In genomic region chr6:83844913-83845312, GRCm38 (mm10) we compare ENCODE assay signal across 2 mouse cellular contexts.
TF ChIP-seq lines count a peak whose summit lies in the region.

No protein-coding gene starts in this region.

TF ChIP-seq in CH12.LX, 34 proteins besides CTCF, POLR2A, EP300 and RAD21 (continued from another document):
- TF ChIP-seq KAT2A (IDR thresholded peaks at IDR 0.05; ENCODE audit: insufficient replicate concordance, low read length): no peak
TF ChIP-seq in CH12.LX: peak in this region for 0.

TF ChIP-seq in MEL, 35 proteins besides CTCF, POLR2A, EP300 and RAD21 (continued from another document):
- TF ChIP-seq RCOR1 (IDR thresholded peaks at IDR 0.05; ENCODE audit: low read depth, low read length): no peak
- no peak for TF ChIP-seq CHD1 (IDR thresholded peaks at IDR 0.05; ENCODE audit: low read depth, low read length)
- no peak for TF ChIP-seq POLR2AphosphoS2 (IDR thresholded peaks at IDR 0.05; ENCODE audit: low read length)
